Mouse (Mus musculus) G1E (cell line): ENCODE measurements around the gene Prdm16. TPM values are rescaled to one million over a fixed set of nuclear protein-coding genes. Genes with fewer than 3 reads are reported as not detected.

ENCODE experiments used
- ATAC-seq: 2 replicates; pipeline ENCODE4 v1.8.0; 2016; ENCODE audit warnings: mild to moderate bottlenecking; ENCODE audit not compliant: insufficient number of reproducible peaks, poor library complexity, low FRiP score, severe bottlenecking; ENCODE audit errors: extremely low read depth
- DNase-seq: peaks from one replicate; pipeline ENCODE4 v3.0.0; 2012; ENCODE audit warnings: low spot score
- H3K27me3 ChIP-seq: 2 replicates; pipeline ENCODE4 v1.6.1; 2012; ENCODE audit warnings: mild to moderate bottlenecking, low read length, inconsistent platforms; ENCODE audit not compliant: insufficient read depth
- H3K36me3 ChIP-seq: replicated peaks from 2 replicates; pipeline ENCODE3; 2012; ENCODE audit warnings: mild to moderate bottlenecking, inconsistent platforms
- H3K4me1 ChIP-seq: 2 replicates; pipeline ENCODE4 v1.6.1; 2012; ENCODE audit warnings: low read depth, low read length, inconsistent platforms, mixed read lengths; ENCODE audit not compliant: insufficient read depth
- H3K4me3 ChIP-seq: 2 replicates; pipeline ENCODE4 v1.5.1; 2012; ENCODE audit warnings: low read depth, mild to moderate bottlenecking, inconsistent platforms, low read length, moderate library complexity, mixed read lengths
- H3K9me3 ChIP-seq: replicated peaks from 2 replicates; pipeline ENCODE4 v1.6.1; 2012; ENCODE audit warnings: inconsistent platforms
- CTCF ChIP-seq: IDR thresholded peaks from 2 replicates; pipeline ENCODE4 v1.5.1; 2012; ENCODE audit warnings: low read depth, low read length, inconsistent platforms, mixed read lengths
- GATA1 ChIP-seq: IDR thresholded peaks from 2 replicates; pipeline ENCODE4 v1.6.1; 2012; ENCODE audit warnings: borderline replicate concordance, low read length, inconsistent platforms, mixed read lengths
- GATA2 ChIP-seq: IDR thresholded peaks from 2 replicates; pipeline ENCODE4 v1.6.1; 2012; ENCODE audit warnings: low read depth, low read length, inconsistent platforms, borderline replicate concordance
- POLR2AphosphoS5 ChIP-seq: IDR thresholded peaks from 2 replicates; pipeline ENCODE4 v1.6.1; 2012; ENCODE audit warnings: low read depth, low read length, inconsistent platforms; ENCODE audit not compliant: insufficient replicate concordance
- TAL1 ChIP-seq: conservative IDR thresholded peaks from 2 replicates; pipeline ENCODE4 v1.6.1; 2012; ENCODE audit warnings: low read depth, low read length, inconsistent platforms, mixed read lengths
- polyA plus RNA-seq: library from polyadenylated mRNA; stranded (reverse); fragments of >175 nt; gene quantifications from 2 replicates; pipeline ENCODE4 v1.2.3, GENCODE M21; 2012
- total RNA-seq, 2 experiments: library from RNA; stranded (forward) in 1 of 2; stranded (reverse) in 1 of 2; fragments of 200-1000 nt in 1 of 2; fragments of >200 nt in 1 of 2; fragmentation: Nextera tagmentation in 1 of 2; gene quantifications; 2 replicates each; pipeline ENCODE4 v1.2.3; 2014 to 2017

Prdm16 gene
- total and polyA plus RNA-seq, 3 experiments = under 0.01 TPM; not detected in 2

GRCm38 (mm10) chr4:154627419-154628142, 9.1 kb downstream of the Prdm16 start:
- no peak for TF ChIP-seq GATA2
- TF ChIP-seq POLR2AphosphoS5 = no peak
- no peak for TF ChIP-seq GATA1
- TF ChIP-seq TAL1 = no peak
- Histone ChIP-seq H3K27me3 (no peaks in the 10 kb centered on the region), H3K4me1 (no peaks in the 10 kb centered on the region), H3K9me3 (peaks cover 90% of the 10 kb centered on the region), H3K4me3 (no peak overlapping the region), H3K36me3 (no peaks in the 10 kb centered on the region)
- ATAC-seq (no peak), DNase-seq (no peak)

- Histone ChIP-seq H3K27me3 (no peaks in the 10 kb centered on the region), H3K4me3 (no peak overlapping the region), H3K9me3 (peaks cover 94% of the 10 kb centered on the region), H3K36me3 (no peaks in the 10 kb centered on the region), H3K4me1 (no peaks in the 10 kb centered on the region)
- TF ChIP-seq GATA2 = no peak
- TF ChIP-seq GATA1 = no peak
- TF ChIP-seq TAL1 = no peak
- TF ChIP-seq CTCF = no peak
- no peak for TF ChIP-seq POLR2AphosphoS5
- no peak for DNase-seq
- ATAC-seq = no peak
Measured at GRCm38 (mm10) chr4:154626282-154626681, 10.4 kb downstream of the Prdm16 start.

GRCm38 (mm10) chr4:154625710-154626109, 11.0 kb downstream of the Prdm16 start:
- no peak for DNase-seq
- no peaks in the 10 kb centered on the region for H3K27me3 ChIP-seq
- no peaks in the 10 kb centered on the region for H3K36me3 ChIP-seq
- H3K4me1 ChIP-seq = no peaks in the 10 kb centered on the region
- ATAC-seq = no peak
- TF ChIP-seq CTCF = no peak
- TF ChIP-seq POLR2AphosphoS5 = no peak
- TF ChIP-seq GATA1 = no peak
- no peak for TF ChIP-seq GATA2
- TF ChIP-seq TAL1 = no peak
- peaks cover 94% of the 10 kb centered on the region for H3K9me3 ChIP-seq
- no peak overlapping the region for H3K4me3 ChIP-seq

- Histone ChIP-seq H3K4me1 (no peaks in the 10 kb centered on the region), H3K27me3 (no peaks in the 10 kb centered on the region), H3K4me3 (no peak overlapping the region), H3K9me3 (peaks cover 94% of the 10 kb centered on the region), H3K36me3 (no peaks in the 10 kb centered on the region)
- ATAC-seq (no peak), DNase-seq (no peak)
- TF ChIP-seq GATA1 (no peak), CTCF (no peak), POLR2AphosphoS5 (no peak), TAL1 (no peak), GATA2 (no peak)
Measured at GRCm38 (mm10) chr4:154623241-154623640, 13.4 kb downstream of the Prdm16 start.

GRCm38 (mm10) chr4:154622521-154622920, 14.2 kb downstream of the Prdm16 start:
- no peak for ATAC-seq
- H3K36me3 ChIP-seq = no peaks in the 10 kb centered on the region
- peaks cover 94% of the 10 kb centered on the region for H3K9me3 ChIP-seq
- H3K27me3 ChIP-seq = no peaks in the 10 kb centered on the region
- TF ChIP-seq CTCF (no peak), GATA1 (no peak), GATA2 (no peak), POLR2AphosphoS5 (no peak), TAL1 (no peak)
- no peaks in the 10 kb centered on the region for H3K4me1 ChIP-seq
- DNase-seq = no peak
- no peak overlapping the region for H3K4me3 ChIP-seq

- Histone ChIP-seq H3K27me3 (no peaks in the 10 kb centered on the region), H3K4me1 (no peaks in the 10 kb centered on the region), H3K36me3 (no peaks in the 10 kb centered on the region), H3K9me3 (peaks cover 97% of the 10 kb centered on the region), H3K4me3 (no peak overlapping the region)
- ATAC-seq = no peak
- no peak for DNase-seq
- no peak for TF ChIP-seq POLR2AphosphoS5
- no peak for TF ChIP-seq CTCF
- TF ChIP-seq GATA2 = no peak
- TF ChIP-seq GATA1 = no peak
- no peak for TF ChIP-seq TAL1
Measured at GRCm38 (mm10) chr4:154611167-154611566, 25.5 kb downstream of the Prdm16 start.

- no peak overlapping the region for H3K4me3 ChIP-seq
- DNase-seq (no peak), ATAC-seq (no peak)
- no peaks in the 10 kb centered on the region for H3K36me3 ChIP-seq
- TF ChIP-seq CTCF (no peak), TAL1 (no peak), POLR2AphosphoS5 (no peak), GATA1 (no peak), GATA2 (no peak)
- H3K4me1 ChIP-seq = no peaks in the 10 kb centered on the region
- H3K27me3 ChIP-seq = no peaks in the 10 kb centered on the region
- peaks cover 94% of the 10 kb centered on the region for H3K9me3 ChIP-seq
Measured at GRCm38 (mm10) chr4:154607724-154608123, 28.9 kb downstream of the Prdm16 start.
